Mouse (Mus musculus) lung, postnatal 0 days (tissue): ENCODE data around the gene Basp1. TPM values are rescaled to one million over a fixed set of nuclear protein-coding genes. Genes with fewer than 3 reads are reported as not detected.

Experiments
- ATAC-seq: fragments of 200-750 bp; cut with Nextera tagmentation; 2 replicates; pipeline ENCODE4 v1.8.0; 2017; ENCODE audit warnings: moderate library complexity
- DNase-seq: peaks from one replicate; pipeline ENCODE4 v3.0.0-alpha.2; 2016; ENCODE audit warnings: low spot score
- H3K27ac ChIP-seq: fragments of 300-500 bp; sonication (generic); 2 replicates; pipeline ENCODE4 v1.5.1; 2014; ENCODE audit warnings: antibody characterized with exemption, mild to moderate bottlenecking, low read length, mixed read lengths
- H3K27me3 ChIP-seq: fragments of 300-500 bp; sonication (generic); replicated peaks from 2 replicates; pipeline ENCODE4 v1.6.1; 2014; ENCODE audit warnings: low read length, mixed read lengths; ENCODE audit not compliant: insufficient read depth
- H3K36me3 ChIP-seq: fragments of 300-500 bp; sonication (generic); 2 replicates; pipeline ENCODE4 v1.6.1; 2014; ENCODE audit warnings: low read length, mixed read lengths; ENCODE audit not compliant: insufficient read depth
- H3K4me1 ChIP-seq: fragments of 300-500 bp; sonication (generic); 2 replicates; pipeline ENCODE4 v1.6.1; 2014; ENCODE audit warnings: antibody characterized with exemption, low read depth, low read length, mixed read lengths; ENCODE audit not compliant: insufficient read depth
- H3K4me2 ChIP-seq: fragments of 300-500 bp; sonication (generic); replicated peaks from 2 replicates; pipeline ENCODE4 v1.6.1; 2014; ENCODE audit warnings: low read depth, mild to moderate bottlenecking, low read length, moderate library complexity, mixed read lengths
- H3K4me3 ChIP-seq: fragments of 300-500 bp; sonication (generic); 2 replicates; pipeline ENCODE4 v1.5.1; 2014; ENCODE audit warnings: low read depth, low read length
- H3K9ac ChIP-seq: fragments of 300-500 bp; sonication (generic); replicated peaks from 2 replicates; pipeline ENCODE4 v1.6.1; 2014; ENCODE audit warnings: low read depth, mild to moderate bottlenecking
- H3K9me3 ChIP-seq: fragments of 300-500 bp; sonication (generic); 2 replicates; pipeline ENCODE4 v1.6.1; 2016; ENCODE audit warnings: low read length, mixed read lengths
- CTCF ChIP-seq: IDR thresholded peaks from 2 replicates; pipeline ENCODE4 v1.5.1; 2016; ENCODE audit warnings: antibody characterized with exemption, mild to moderate bottlenecking
- EP300 ChIP-seq: IDR thresholded peaks from 2 replicates; pipeline ENCODE4 v1.6.1; 2016; ENCODE audit warnings: antibody characterized with exemption, mild to moderate bottlenecking, control low read depth
- WGBS: fragments of 180-500 bp; shearing (Covaris S2); extraction: QIAGEN DNeasy Blood & Tissue Kit; methylation state at CpG from one replicate; pipeline ENCODE4 v1.1.7; 2014; 5-methylcytosine and 5-hydroxymethylcytosine counted together
- polyA plus RNA-seq: library from polyadenylated mRNA; unstranded; fragments of >200 nt; fragmentation: Nextera tagmentation; extraction: Ambion mirVana; gene quantifications from 2 replicates; pipeline ENCODE4 v1.2.1, GENCODE M21; 2015

Basp1 gene
- polyA plus RNA-seq, 1 experiment from 2014 or later, result 7.1 TPM

DNA sequence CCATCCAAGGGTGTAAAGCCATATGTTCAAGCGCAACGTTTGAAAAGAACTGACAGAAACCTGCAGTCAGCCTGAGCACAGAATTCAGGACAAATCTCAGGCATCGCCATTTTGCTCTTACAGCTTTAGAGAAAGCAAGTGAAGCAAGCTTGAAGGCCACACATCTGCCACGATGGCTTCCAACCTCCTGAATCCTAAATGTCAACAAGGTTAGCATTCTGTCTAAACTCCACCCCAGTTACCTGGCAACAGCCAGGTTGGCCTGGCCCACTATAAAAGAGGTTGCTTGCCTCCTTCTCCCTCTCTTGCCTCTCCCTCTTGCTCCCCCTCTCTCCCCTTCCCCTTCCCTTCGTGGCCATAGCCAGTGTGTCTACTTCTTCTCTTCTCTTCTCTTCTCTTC is 33.5 kb downstream of the Basp1 start:
- no peaks in the 10 kb centered on the region for H3K4me1 ChIP-seq
- no peaks in the 10 kb centered on the region for H3K36me3 ChIP-seq
- no peak overlapping the region for H3K27ac ChIP-seq
- H3K27me3 ChIP-seq, result no peaks in the 10 kb centered on the region
- 76% methylated on average over 5 of the region's 5 CpGs for WGBS
- no peak for ATAC-seq
- no peak overlapping the region for H3K4me3 ChIP-seq
- TF ChIP-seq EP300, result no peak
- H3K9ac ChIP-seq, result no peak overlapping the region
- H3K4me2 ChIP-seq, result no peak overlapping the region
- DNase-seq, result no peak
- H3K9me3 ChIP-seq, result no peaks in the 10 kb centered on the region

DNA sequence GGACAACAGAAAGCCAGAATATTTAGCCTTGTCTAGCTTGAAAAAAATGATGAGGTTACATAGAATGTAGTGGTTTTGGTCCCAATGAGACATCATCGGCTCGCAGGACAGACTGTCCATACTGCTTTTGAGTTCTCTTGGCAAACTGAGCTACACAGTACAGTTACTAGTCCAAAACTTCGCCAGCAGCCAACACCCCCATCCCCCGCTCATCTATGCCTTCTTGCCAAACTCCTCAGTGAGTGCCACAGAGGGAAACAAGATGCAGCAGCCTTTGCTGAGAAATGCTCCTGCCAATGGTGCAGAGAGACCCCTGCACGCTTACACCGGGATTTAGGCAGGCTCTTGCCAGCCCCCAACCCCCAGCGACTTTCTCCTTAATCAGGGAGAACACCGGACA is 34.9 kb downstream of the Basp1 start:
- no peaks in the 10 kb centered on the region for H3K36me3 ChIP-seq
- H3K9ac ChIP-seq, result no peak overlapping the region
- no peak overlapping the region for H3K27ac ChIP-seq
- no peaks in the 10 kb centered on the region for H3K9me3 ChIP-seq
- no peak for TF ChIP-seq CTCF
- no peak for TF ChIP-seq EP300
- H3K4me3 ChIP-seq, result no peak overlapping the region
- DNase-seq (peak; percentile 13), ATAC-seq (0 out of 2 replicates have a peak, but pooled peaks have one; percentile 30)
- H3K4me2 ChIP-seq, result no peak overlapping the region
- no peaks in the 10 kb centered on the region for H3K4me1 ChIP-seq
- WGBS, result 74% methylated on average over 8 of the region's 8 CpGs
- H3K27me3 ChIP-seq, result no peaks in the 10 kb centered on the region

DNA sequence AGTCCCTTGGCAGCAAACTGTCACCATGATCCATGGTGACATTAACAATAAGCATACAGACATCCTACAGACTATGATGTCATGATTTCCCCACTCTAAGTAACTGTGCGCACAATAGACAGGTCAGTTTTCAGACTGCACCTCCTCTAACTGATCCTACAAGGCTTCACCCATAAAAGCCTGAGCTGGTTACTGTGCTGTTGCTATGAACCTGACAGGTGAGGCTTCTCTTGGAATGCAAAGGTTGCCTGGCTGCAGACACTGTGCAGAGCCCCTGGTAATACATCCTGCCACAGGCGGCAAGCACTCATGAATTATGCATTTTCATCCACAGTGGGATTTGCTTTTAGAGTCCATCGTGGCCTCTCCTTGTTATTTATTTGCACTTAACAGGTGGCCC is 36.6 kb downstream of the Basp1 start:
- Histone ChIP-seq H3K4me3 (no peak overlapping the region), H3K9ac (no peak overlapping the region), H3K9me3 (no peaks in the 10 kb centered on the region), H3K4me1 (no peaks in the 10 kb centered on the region), H3K4me2 (no peak overlapping the region), H3K36me3 (no peaks in the 10 kb centered on the region), H3K27me3 (no peaks in the 10 kb centered on the region), H3K27ac (no peak overlapping the region)
- TF ChIP-seq EP300 (no peak), CTCF (no peak)
- DNase-seq (no peak), ATAC-seq (no peak)
- 65% methylated on average over 3 of the region's 3 CpGs for WGBS

DNA sequence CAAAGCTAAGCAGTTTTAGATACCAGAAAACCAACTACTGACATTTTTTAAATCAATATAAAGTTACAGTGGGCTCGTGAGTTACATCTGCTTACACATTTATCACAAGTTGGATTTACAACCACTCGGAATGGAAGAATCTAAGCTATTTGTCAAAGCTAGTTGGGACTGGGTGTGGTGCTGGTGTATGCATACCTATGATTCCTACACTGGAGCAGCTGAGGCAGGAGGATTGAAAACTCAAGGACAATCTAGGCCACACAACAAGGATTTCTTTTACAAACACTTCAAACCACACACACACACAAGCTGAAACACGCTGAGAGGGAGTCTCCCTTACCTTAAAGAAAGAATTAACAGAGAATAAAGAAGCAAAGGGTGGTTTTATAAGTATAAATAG is 40.1 kb downstream of the Basp1 start:
- Histone ChIP-seq H3K4me2 (no peak overlapping the region), H3K4me3 (no peak overlapping the region), H3K4me1 (no peaks in the 10 kb centered on the region), H3K9ac (no peak overlapping the region), H3K36me3 (no peaks in the 10 kb centered on the region), H3K27ac (no peak overlapping the region), H3K27me3 (no peaks in the 10 kb centered on the region), H3K9me3 (no peaks in the 10 kb centered on the region)
- no peak for ATAC-seq
- no peak for DNase-seq
- WGBS, result 68% methylated on average over 3 of the region's 3 CpGs
- TF ChIP-seq CTCF, result no peak
- no peak for TF ChIP-seq EP300

DNA sequence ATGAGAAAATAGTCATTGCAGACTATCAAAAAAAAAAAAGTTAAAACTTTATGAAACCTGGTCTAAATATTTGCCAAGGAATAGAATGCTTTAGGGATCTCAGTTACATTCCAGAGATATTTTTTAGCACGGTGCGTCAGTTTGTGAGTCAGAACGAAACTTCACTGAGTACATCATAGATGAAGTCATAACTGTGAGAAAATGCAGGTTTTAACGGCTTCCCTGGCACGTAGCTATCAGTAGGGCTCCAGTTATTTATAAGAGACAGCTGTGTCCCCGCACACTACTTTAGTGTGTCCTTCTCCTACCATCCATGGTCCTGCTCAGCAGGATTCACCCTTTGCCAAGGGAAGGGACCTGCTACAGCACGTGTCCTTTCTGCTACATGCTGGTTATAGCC is 44.0 kb downstream of the Basp1 start:
- no peak for DNase-seq
- no peaks in the 10 kb centered on the region for H3K36me3 ChIP-seq
- no peak overlapping the region for H3K27ac ChIP-seq
- TF ChIP-seq CTCF (no peak), EP300 (no peak)
- ATAC-seq, result no peak
- no peak overlapping the region for H3K4me3 ChIP-seq
- H3K4me2 ChIP-seq, result no peak overlapping the region
- no peaks in the 10 kb centered on the region for H3K9me3 ChIP-seq
- no peaks in the 10 kb centered on the region for H3K4me1 ChIP-seq
- no peaks in the 10 kb centered on the region for H3K27me3 ChIP-seq
- no peak overlapping the region for H3K9ac ChIP-seq
- WGBS, result 57% methylated on average over 7 of the region's 7 CpGs

DNA sequence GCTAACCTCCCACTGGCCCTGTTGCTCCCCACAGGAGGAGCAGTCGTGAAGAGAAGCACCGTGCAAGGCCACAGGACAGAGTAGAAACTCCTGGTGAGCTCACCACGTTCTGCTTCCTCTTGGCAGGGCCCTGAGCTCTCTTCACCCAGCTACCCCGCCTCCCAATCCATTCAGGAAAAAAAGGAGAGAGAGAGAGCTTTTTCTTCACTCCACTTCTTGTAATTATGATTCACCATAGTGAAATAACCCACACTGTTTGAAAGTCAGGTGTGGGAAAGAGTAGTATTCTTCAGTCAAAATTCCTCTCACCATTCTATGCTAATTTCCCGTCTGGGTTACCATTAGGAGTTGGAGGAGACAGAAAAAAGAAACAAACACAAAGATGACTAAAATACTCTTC is 48.1 kb downstream of the Basp1 start:
- no peak overlapping the region for H3K4me3 ChIP-seq
- ATAC-seq, result no peak
- WGBS, result 58% methylated on average over 5 of the region's 5 CpGs

DNA sequence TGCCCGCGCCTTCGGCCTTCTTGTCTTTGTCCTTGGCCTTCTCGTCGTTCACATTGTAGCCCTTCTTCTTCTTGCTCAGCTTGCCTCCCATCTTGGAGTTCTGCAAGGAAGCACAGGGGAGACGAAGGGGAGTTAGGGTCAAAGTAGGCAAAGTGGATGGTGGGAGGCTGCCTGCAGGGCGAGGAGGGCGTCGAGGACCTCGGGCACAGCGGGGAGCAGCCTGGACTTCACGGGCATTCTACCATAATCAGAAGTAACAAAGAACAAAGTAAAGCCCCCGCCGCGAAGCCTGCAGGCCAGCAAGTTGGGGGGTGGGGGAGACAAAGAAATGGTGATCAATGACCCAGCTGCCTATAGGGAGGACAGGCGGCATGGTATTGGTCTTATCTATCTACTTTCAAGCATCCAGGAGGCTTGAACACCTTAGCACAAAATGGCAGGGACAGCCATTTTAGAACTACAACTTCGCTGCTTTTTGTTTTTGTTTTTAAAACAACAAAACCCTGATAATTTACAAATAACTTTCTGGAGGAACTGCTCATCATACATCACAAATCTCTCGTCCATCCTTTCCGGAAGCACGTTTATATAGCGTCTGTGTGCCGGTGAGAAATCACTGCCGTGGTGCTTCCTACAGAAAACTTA is 48.6 kb downstream of the Basp1 start:
- Histone ChIP-seq H3K9ac (peak overlapping the region; percentile 26), H3K4me1 (no peaks in the 10 kb centered on the region), H3K27ac (no peak overlapping the region), H3K4me2 (peak overlapping the region; percentile 67), H3K4me3 (peak overlapping the region; percentile 41), H3K36me3 (no peaks in the 10 kb centered on the region), H3K27me3 (no peaks in the 10 kb centered on the region), H3K9me3 (no peaks in the 10 kb centered on the region)
- DNase-seq, result no peak
- no peak for TF ChIP-seq EP300
- no peak for TF ChIP-seq CTCF
- no peak for ATAC-seq
- 50% methylated on average over 23 of the region's 23 CpGs for WGBS

More for the DNA sequence above, 48.1 kb downstream of the Basp1 start:
- Histone ChIP-seq H3K9ac (no peak overlapping the region), H3K9me3 (no peaks in the 10 kb centered on the region), H3K27me3 (no peaks in the 10 kb centered on the region), H3K4me2 (no peak overlapping the region), H3K27ac (no peak overlapping the region), H3K36me3 (no peaks in the 10 kb centered on the region), H3K4me1 (no peaks in the 10 kb centered on the region)
- DNase-seq, result no peak
- TF ChIP-seq CTCF (no peak), EP300 (no peak)
